Mouse (Mus musculus): ENCODE measurements at regions not wholly inside any gene's neighbourhood (a gene's known extent, or its start where the extent isn't known, plus 50 kb on each side); places are given as distances from the start of the nearest gene placed in this dataset.

- TF ChIP-seq CTCF (IDR thresholded peaks at IDR 0.05; ENCODE audit: low read depth, low read length) (no peak), POLR2A (IDR thresholded peaks at IDR 0.05; ENCODE audit: borderline replicate concordance, low read depth, low read length) (no peak)
Observed at GRCm38 (mm10) chr1:177565678-177566077, 123.5 kb downstream of the Zbtb18 start.

All from bone marrow macrophage, adult 2 months (primary cell).